Mouse (Mus musculus): ENCODE results near the gene Gm11758.
"Not testable (repeated sequence)": the region's sequence is repeated elsewhere in the genome, so short reads cannot be mapped to it uniquely, and the experiment has no call there.

The Gm11758 gene

DNA sequence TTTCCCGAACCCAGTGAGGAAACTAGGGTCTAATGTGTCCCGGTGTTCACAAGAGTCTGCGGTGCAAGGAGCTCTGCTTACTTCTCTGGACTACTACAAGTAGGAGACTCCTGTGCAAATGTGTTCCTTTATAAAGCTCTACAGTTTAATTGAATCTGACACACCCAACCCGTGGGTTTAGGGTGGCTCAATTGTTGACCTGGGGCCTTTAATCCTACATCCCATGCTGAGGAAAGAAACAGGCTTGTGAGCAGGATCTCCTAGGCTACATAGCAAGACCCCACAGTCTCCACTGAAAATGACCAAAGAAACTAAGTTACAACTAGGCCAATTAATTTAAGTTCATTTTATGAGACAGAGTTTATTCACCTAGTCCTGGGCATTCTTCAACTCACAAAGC, at the start of gene Gm11758:
Gene Gm11758, minus strand, starts transcription at position 101 of the 400 bp plus-strand sequence.
- DNase-seq (ENCODE audit: low read depth in 1 of 2, low spot score in 2 of 2) = not testable (repeated sequence)

DNA sequence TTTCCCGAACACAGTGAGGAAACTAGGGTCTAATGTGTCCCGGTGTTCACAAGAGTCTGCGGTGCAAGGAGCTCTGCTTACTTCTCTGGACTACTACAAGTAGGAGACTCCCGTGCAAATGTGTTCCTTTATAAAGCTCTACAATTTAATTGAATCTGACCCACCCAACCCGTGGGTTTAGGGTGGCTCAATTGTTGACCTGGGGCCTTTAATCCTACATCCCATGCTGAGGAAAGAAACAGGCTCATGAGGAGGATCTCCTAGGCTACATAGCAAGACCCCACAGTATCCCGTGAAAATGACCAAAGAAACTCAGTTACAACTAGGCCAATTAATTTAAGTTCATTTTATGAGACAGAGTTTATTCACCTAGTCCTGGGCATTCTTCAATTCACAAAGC, 44.6 kb upstream of the Gm11758 start, which contains the start of gene Gm11756:
Gene Gm11756, minus strand, starts transcription at position 101 of the 400 bp plus-strand sequence.
- DNase-seq (ENCODE audit: low read depth in 1 of 2, low spot score in 2 of 2) = not testable (repeated sequence)

GRCm38 (mm10) chr4:73905853-73906252, 29.8 kb upstream of the Gm11758 start, which contains the start of gene Gm13871:
Gene Gm13871 (minus strand): TSS chr4:73905953.
- not testable (repeated sequence) for DNase-seq (ENCODE audit: low read depth in 1 of 2, low spot score in 2 of 2)

DNA sequence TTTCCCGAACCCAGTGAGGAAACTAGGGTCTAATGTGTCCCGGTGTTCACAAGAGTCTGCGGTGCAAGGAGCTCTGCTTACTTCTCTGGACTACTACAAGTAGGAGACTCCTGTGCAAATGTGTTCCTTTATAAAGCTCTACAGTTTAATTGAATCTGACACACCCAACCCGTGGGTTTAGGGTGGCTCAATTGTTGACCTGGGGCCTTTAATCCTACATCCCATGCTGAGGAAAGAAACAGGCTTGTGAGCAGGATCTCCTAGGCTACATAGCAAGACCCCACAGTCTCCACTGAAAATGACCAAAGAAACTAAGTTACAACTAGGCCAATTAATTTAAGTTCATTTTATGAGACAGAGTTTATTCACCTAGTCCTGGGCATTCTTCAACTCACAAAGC, 14.9 kb upstream of the Gm11758 start, which contains the start of gene Gm11757:
Gene Gm11757, minus strand, starts transcription at position 101 of the 400 bp plus-strand sequence.
- not testable (repeated sequence) for DNase-seq (ENCODE audit: low read depth in 1 of 2, low spot score in 2 of 2)

DNA sequence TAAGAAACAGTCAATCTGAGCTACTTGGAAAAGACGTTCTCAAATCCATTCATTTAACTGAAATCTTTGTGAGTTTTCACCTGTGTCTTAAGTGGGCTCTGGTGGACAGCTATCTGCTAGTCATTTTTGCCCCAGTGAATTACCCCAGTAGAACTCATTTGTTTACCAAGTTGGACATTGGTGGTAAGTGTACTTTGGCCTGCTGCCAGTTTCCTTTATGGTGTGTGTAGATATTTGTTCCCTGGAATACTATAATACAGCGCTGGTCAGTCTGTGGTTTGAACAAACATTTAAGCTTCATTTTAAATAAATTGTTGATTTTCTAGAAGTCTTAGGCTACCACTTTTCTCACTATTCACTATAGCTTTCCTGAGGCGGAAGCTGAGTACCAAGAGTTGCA, 49.5 kb downstream of the Gm11758 start:
- no peak for DNase-seq (ENCODE audit: low read depth in 1 of 2, low spot score in 2 of 2)
